Mouse (Mus musculus) left cerebral cortex, postnatal 14 days (tissue): ENCODE results near the gene Syngr3. TPM values are rescaled to one million over a fixed set of nuclear protein-coding genes. Genes with fewer than 3 reads are reported as not detected.

Experiments
- DNase-seq, 2 experiments: peaks; one replicate each; pipeline ENCODE4 v3.0.0; 2021 to 2022; ENCODE audit warnings: low spot score in 2 of 2, mixed read lengths in 1 of 2
- intact Hi-C: fragments of 180-260 bp; cut with DNase I; formaldehyde crosslinking; loops from one replicate; pipeline ENCODE4 v1.15.1; 2025
- total RNA-seq, 2 experiments: library from RNA; stranded (reverse); gene quantifications; 2 replicates each; pipeline ENCODE4 v1.2.3; 2021

The Syngr3 gene
- total RNA-seq, 2 experiments from 2014 or later = 228 to 245 TPM

GRCm38 (mm10) chr17:24636781-24637481, 52.8 kb downstream of the Syngr3 start:
- DNase-seq = no peak
- intact Hi-C loops = no loop called here

- intact Hi-C loops = no loop called here
- no peak for DNase-seq
Measured at GRCm38 (mm10) chr17:24635694-24636093, 54.1 kb downstream of the Syngr3 start.

Other genes with a start within 250 kb of the Syngr3 start
- 1 to 10 TPM; 4.8 to 6.5 TPM for gene Dnase1l2, start 246.8 kb downstream of the Syngr3 start, total RNA-seq
- gene E4f1, start 219.6 kb downstream of the Syngr3 start, total RNA-seq = 10 to 100 TPM; 31.2 to 33.1 TPM
- 10 to 100 TPM; 70.6 to 74.9 TPM for gene Pgp, start 219.6 kb downstream of the Syngr3 start, total RNA-seq
- 1 to 10 TPM; 1.7 to 1.8 TPM for gene Bricd5, start 216.1 kb downstream of the Syngr3 start, total RNA-seq
- 10 to 100 TPM; 32.3 to 36.9 TPM for gene Mlst8, start 210.9 kb downstream of the Syngr3 start, total RNA-seq
- gene Caskin1, start 201.4 kb downstream of the Syngr3 start, total RNA-seq = 100 to 1,000 TPM; 134 to 145 TPM
- gene Traf7, start 162.0 kb downstream of the Syngr3 start, total RNA-seq = 10 to 100 TPM; 86.8 to 91.7 TPM
- gene Rab26, start 155.7 kb downstream of the Syngr3 start, total RNA-seq = 10 to 100 TPM; 36.2 to 40.4 TPM
- 10 to 100 TPM; 68.6 to 78.7 TPM for gene Pkd1, start 140.1 kb downstream of the Syngr3 start, total RNA-seq
- gene Tsc2, start 57.3 kb downstream of the Syngr3 start, total RNA-seq = 100 to 1,000 TPM; 122 to 130 TPM
- gene Nthl1, start 57.3 kb downstream of the Syngr3 start, total RNA-seq = 1 to 10 TPM; 4.4 to 5.0 TPM
- 10 to 100 TPM; 52.6 to 53.0 TPM for gene Slc9a3r2, start 39.6 kb downstream of the Syngr3 start, total RNA-seq
- gene Npw, start 31.5 kb downstream of the Syngr3 start, total RNA-seq = 1 to 10 TPM in 1 of 2 experiments, under 1 TPM in 1; 0.95 to 1.4 TPM
- 10 to 100 TPM; 37.9 to 39.3 TPM for gene Zfp598, start 20.3 kb downstream of the Syngr3 start, total RNA-seq
- 10 to 100 TPM; 19.0 to 19.1 TPM for gene Gfer, start 6.2 kb upstream of the Syngr3 start, total RNA-seq
- gene Noxo1, start 6.3 kb upstream of the Syngr3 start, total RNA-seq = 1 to 10 TPM; 2.5 to 3.6 TPM
- 10 to 100 TPM; 28.5 to 29.2 TPM for gene Tbl3, start 17.7 kb upstream of the Syngr3 start, total RNA-seq
- gene Rnf151, start 28.1 kb upstream of the Syngr3 start, total RNA-seq = not detected
- gene Rps2, start 28.2 kb upstream of the Syngr3 start, total RNA-seq = 100 to 1,000 TPM; 492 to 494 TPM
- 100 to 1,000 TPM; 184 to 189 TPM for gene Ndufb10, start 34.5 kb upstream of the Syngr3 start, total RNA-seq
- gene Rpl3l, start 37.9 kb upstream of the Syngr3 start, total RNA-seq = under 1 TPM; 0.35 to 0.38 TPM
- gene Msrb1, start 46.7 kb upstream of the Syngr3 start, total RNA-seq = 10 to 100 TPM; 38.4 to 38.7 TPM
- gene Hs3st6, start 63.0 kb upstream of the Syngr3 start, total RNA-seq = under 1 TPM; 0.31 to 0.59 TPM
- not detected for gene Meiob, start 114.3 kb upstream of the Syngr3 start, total RNA-seq
- gene Hagh, start 150.2 kb upstream of the Syngr3 start, total RNA-seq = 100 to 1,000 TPM; 120 to 135 TPM
- 10 to 100 TPM; 15.8 to 19.4 TPM for gene Fahd1, start 160.4 kb upstream of the Syngr3 start, total RNA-seq
- gene Igfals, start 176.0 kb upstream of the Syngr3 start, total RNA-seq = not detected
- 10 to 100 TPM; 35.7 to 37.4 TPM for gene Nubp2, start 196.4 kb upstream of the Syngr3 start, total RNA-seq
- gene Spsb3, start 196.7 kb upstream of the Syngr3 start, total RNA-seq = 10 to 100 TPM; 53.5 to 55.5 TPM
- gene Eme2, start 205.1 kb upstream of the Syngr3 start, total RNA-seq = 10 to 100 TPM; 58.1 to 61.6 TPM
- 10 to 100 TPM; 67.5 to 73.1 TPM for gene Mrps34, start 205.2 kb upstream of the Syngr3 start, total RNA-seq
- 10 to 100 TPM; 40.3 to 44.6 TPM for gene Nme3, start 206.5 kb upstream of the Syngr3 start, total RNA-seq
- gene Mapk8ip3, start 247.0 kb upstream of the Syngr3 start, total RNA-seq = 100 to 1,000 TPM; 315 to 321 TPM